Mouse (Mus musculus) G1E (cell line): ENCODE measurements around the gene Nrarp.

Source experiments
- CTCF ChIP-seq: IDR thresholded peaks from 2 replicates; pipeline ENCODE4 v1.5.1; 2012; ENCODE audit warnings: low read depth, low read length, inconsistent platforms, mixed read lengths
- POLR2AphosphoS5 ChIP-seq: IDR thresholded peaks from 2 replicates; pipeline ENCODE4 v1.6.1; 2012; ENCODE audit warnings: low read depth, low read length, inconsistent platforms; ENCODE audit not compliant: insufficient replicate concordance

DNA sequence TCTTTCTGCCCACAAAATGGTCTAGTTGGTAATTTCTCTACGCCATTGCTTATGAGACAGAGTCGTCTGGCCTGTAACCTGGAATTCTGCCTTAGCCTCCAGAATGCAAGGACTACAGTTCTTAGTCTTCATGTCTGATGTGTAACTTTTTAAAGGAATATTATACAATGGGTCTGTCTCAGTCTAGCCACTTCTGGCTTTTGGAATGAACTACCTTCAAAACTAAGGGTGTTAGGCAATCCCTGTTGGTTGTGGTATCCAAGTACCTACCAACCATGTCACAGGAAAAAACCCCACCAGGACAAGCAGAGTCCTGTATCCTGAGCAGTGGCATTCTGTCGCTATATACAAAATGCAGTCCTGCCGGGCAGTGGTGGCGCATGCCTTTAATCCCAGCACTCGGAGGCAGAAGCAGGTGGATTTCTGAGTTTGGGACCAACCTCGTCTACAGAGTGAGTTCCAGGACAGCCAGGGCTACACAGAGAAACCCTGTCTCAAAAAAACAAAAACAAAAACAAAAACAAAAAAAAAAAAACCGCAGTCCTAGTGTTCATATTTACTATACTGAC, 45.3 kb downstream of the Nrarp start:
- TF ChIP-seq CTCF (no peak), POLR2AphosphoS5 (no peak)
